Mouse (Mus musculus) urinary bladder, adult 2 months (tissue): ENCODE measurements around the gene Hdgfl3. TPM values are rescaled to one million over a fixed set of nuclear protein-coding genes. Genes with fewer than 3 reads are reported as not detected.
A peak's percentile ranks its signal among the peaks of the same experiment; 100 is the strongest.

ENCODE experiments used
- DNase-seq: peaks from one replicate; pipeline ENCODE4 v3.0.0; 2022; ENCODE audit warnings: low spot score
- polyA plus RNA-seq: library from polyadenylated mRNA; depleted of rRNA; stranded (reverse); fragments of >200 nt; gene quantifications from 2 replicates; pipeline ENCODE4 v1.2.3, GENCODE M21; 2012; rRNA removed

Gene Hdgfl3
- polyA plus RNA-seq: 8.0 and 10.4 TPM in 2 replicates

- peak; percentile 57 for DNase-seq
These were observed at the start of gene Hdgfl3 for GRCm38 (mm10) chr7:81934267-81934745. TSS of gene Hdgfl3 (minus strand) at chr7:81934473.

GRCm38 (mm10) chr7:81983651-81984050 lies 49.4 kb upstream of the Hdgfl3 start:
- no peak for DNase-seq

- no peak for DNase-seq
These were observed 44.0 kb upstream of the Hdgfl3 start for GRCm38 (mm10) chr7:81978304-81978703.

- DNase-seq: no peak
These were observed 40.3 kb upstream of the Hdgfl3 start for GRCm38 (mm10) chr7:81974616-81975015.

- DNase-seq: no peak
These were observed 39.7 kb upstream of the Hdgfl3 start for GRCm38 (mm10) chr7:81973939-81974338.

- no peak for DNase-seq
These were observed 39.1 kb upstream of the Hdgfl3 start for GRCm38 (mm10) chr7:81973339-81973738.

- no peak for DNase-seq
These were observed 34.7 kb upstream of the Hdgfl3 start for GRCm38 (mm10) chr7:81968975-81969374.

GRCm38 (mm10) chr7:81968451-81968850 lies 34.2 kb upstream of the Hdgfl3 start:
- DNase-seq: no peak

GRCm38 (mm10) chr7:81966195-81966594 lies 31.9 kb upstream of the Hdgfl3 start:
- no peak for DNase-seq

GRCm38 (mm10) chr7:81959704-81960103 lies 25.4 kb upstream of the Hdgfl3 start:
- no peak for DNase-seq

GRCm38 (mm10) chr7:81954208-81954846 lies 20.1 kb upstream of the Hdgfl3 start:
- DNase-seq: no peak

- no peak for DNase-seq
These were observed 16.2 kb upstream of the Hdgfl3 start for GRCm38 (mm10) chr7:81950499-81950898.

GRCm38 (mm10) chr7:81945398-81945797 lies 11.1 kb upstream of the Hdgfl3 start:
- no peak for DNase-seq

GRCm38 (mm10) chr7:81934806-81935205 lies 533 bp upstream of the Hdgfl3 start:
- no peak for DNase-seq

GRCm38 (mm10) chr7:81933601-81934266 lies 539 bp downstream of the Hdgfl3 start:
- peak; percentile 38 for DNase-seq

- DNase-seq: no peak
These were observed 1.1 kb downstream of the Hdgfl3 start for GRCm38 (mm10) chr7:81933061-81933600.

GRCm38 (mm10) chr7:81932521-81933045 lies 1.7 kb downstream of the Hdgfl3 start:
- no peak for DNase-seq

- no peak for DNase-seq
These were observed 5.3 kb downstream of the Hdgfl3 start for GRCm38 (mm10) chr7:81928998-81929397.

GRCm38 (mm10) chr7:81921379-81921952 lies 12.8 kb downstream of the Hdgfl3 start:
- no peak for DNase-seq

- DNase-seq: no peak
These were observed 14.0 kb downstream of the Hdgfl3 start for GRCm38 (mm10) chr7:81920314-81920713.

GRCm38 (mm10) chr7:81918316-81918715 lies 16.0 kb downstream of the Hdgfl3 start:
- DNase-seq: no peak

- no peak for DNase-seq
These were observed 29.3 kb downstream of the Hdgfl3 start for GRCm38 (mm10) chr7:81904926-81905325.
